Mouse (Mus musculus) ES-E14 (cell line): ENCODE data around the gene Slit3.

ENCODE experiments used
- CHD2 ChIP-seq: IDR thresholded peaks from 2 replicates; pipeline ENCODE4 v1.6.1; 2014; ENCODE audit warnings: mild to moderate bottlenecking, low read depth, low read length, inconsistent platforms
- HCFC1 ChIP-seq: IDR thresholded peaks from 2 replicates; pipeline ENCODE4 v1.6.1; 2012; ENCODE audit warnings: low read length, inconsistent platforms, borderline replicate concordance; ENCODE audit not compliant: insufficient read depth
- MAFK ChIP-seq: IDR thresholded peaks from 2 replicates; pipeline ENCODE4 v1.6.1; 2014; ENCODE audit warnings: mild to moderate bottlenecking, low read depth, low read length, inconsistent platforms; ENCODE audit not compliant: insufficient read depth
- ZC3H11A ChIP-seq: IDR thresholded peaks from 2 replicates; pipeline ENCODE4 v1.6.1; 2012; ENCODE audit warnings: low read depth, mild to moderate bottlenecking, inconsistent platforms, low read length, borderline replicate concordance
- ZNF384 ChIP-seq: IDR thresholded peaks from 2 replicates; pipeline ENCODE4 v1.6.1; 2012; ENCODE audit warnings: low read depth, low read length, inconsistent platforms

DNA sequence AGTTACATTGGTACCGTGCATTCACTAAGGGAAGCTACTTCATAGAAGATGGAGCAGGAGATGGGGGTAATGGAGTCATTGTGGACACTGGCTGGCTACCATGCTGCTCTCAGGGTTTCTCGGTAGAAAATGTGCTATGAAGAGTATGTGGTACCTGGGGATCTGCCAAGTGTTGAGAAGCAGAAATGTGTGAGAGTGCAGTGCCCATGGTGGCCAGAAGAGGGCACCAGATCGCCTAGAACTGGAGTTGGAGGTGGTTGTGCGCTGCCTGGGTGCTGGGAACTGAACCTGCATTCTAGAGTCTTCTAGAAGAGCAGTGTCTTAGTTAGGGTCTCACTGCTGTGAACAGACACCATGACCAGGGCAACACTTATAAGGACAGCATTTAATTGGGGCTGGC is 582.4 kb downstream of the Slit3 start:
- TF ChIP-seq CHD2 (no peak), ZC3H11A (no peak), HCFC1 (no peak), ZNF384 (no peak), MAFK (no peak)
